Mouse (Mus musculus) B cell, adult 67 days (primary cell): ENCODE measurements around the gene Slco1a4. TPM values are rescaled to one million over a fixed set of nuclear protein-coding genes. Genes with fewer than 3 reads are reported as not detected.

Experiments
- total RNA-seq, 2 experiments: library from RNA; stranded (reverse); gene quantifications; 4 replicates each; pipeline ENCODE4 v1.2.4; 2023

Slco1a4 gene
- total RNA-seq = not detected

DNA sequence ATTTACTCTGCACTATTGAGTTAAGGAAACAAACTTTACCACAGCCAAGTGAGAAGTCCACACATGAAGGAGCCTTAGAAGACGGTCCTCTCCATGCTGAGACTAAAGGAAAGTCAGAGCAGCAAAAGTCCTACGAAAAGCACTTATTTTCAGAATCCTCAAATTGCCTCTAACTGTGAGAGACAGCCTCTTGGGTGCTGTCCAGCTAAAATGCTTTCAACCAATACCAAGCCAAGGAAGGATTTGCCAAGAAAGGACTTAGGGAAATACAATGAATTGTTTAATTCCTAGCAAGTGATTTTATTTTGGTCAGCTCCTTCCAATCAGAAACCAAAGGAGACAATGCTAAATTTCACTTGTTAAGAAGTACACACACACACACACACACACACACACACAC lies at the start of gene Slco1a4:
Gene Slco1a4 (minus strand): TSS at position 115 of the 400 bp plus-strand sequence.

DNA sequence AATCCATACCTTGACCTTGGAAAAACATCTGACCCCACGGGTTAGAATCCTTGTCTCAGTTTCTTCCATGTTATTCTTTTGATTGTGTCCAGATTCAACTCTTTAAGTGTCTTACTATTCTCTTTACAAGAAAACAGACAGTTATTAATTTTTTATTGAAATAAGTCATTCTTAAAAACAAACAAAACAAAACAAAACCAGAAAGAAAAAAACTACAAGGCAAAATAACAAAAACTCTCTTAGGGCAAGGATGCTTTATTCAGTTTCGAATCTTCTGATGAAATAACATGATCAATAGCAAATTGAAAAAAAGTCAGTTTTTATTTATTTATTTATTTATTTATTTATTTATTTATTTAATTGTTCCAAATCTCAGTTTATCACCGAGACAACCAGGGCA lies 82.3 kb downstream of the Slco1a4 start, which contains the start of gene Gm5724:
Gene Gm5724 (minus strand): TSS at position 101 of the 400 bp plus-strand sequence.

Other genes with a start within 250 kb of the Slco1a4 start
- gene Slco1b2, start 226.7 kb downstream of the Slco1a4 start, total RNA-seq = not detected
- not detected for gene Gm5724, start 82.4 kb downstream of the Slco1a4 start, total RNA-seq
- gene Slco1a1, start 90.8 kb upstream of the Slco1a4 start, total RNA-seq = not detected
- not detected for gene Gm6614, start 155.2 kb upstream of the Slco1a4 start, total RNA-seq